Mouse (Mus musculus) forebrain, embryonic 12.5 days (tissue): ENCODE data around the gene Nelfe. TPM values are rescaled to one million over a fixed set of nuclear protein-coding genes. Genes with fewer than 3 reads are reported as not detected.
"Not testable (repeated sequence)": the region's sequence is repeated elsewhere in the genome, so short reads cannot be mapped to it uniquely, and the experiment has no call there.

Source experiments
- ATAC-seq: fragments of 200-750 bp; cut with Nextera tagmentation; 2 replicates; pipeline ENCODE4 v1.8.0; 2017; ENCODE audit warnings: moderate TSS enrichment; ENCODE audit not compliant: low FRiP score
- H3K27ac ChIP-seq: fragments of 300-500 bp; sonication (generic); 2 replicates; pipeline ENCODE4 v1.5.1; 2016; ENCODE audit warnings: mild to moderate bottlenecking
- H3K27me3 ChIP-seq: fragments of 300-500 bp; sonication (generic); 2 replicates; pipeline ENCODE4 v1.6.1; 2016; ENCODE audit warnings: mild to moderate bottlenecking
- H3K36me3 ChIP-seq: fragments of 300-500 bp; sonication (generic); replicated peaks from 2 replicates; pipeline ENCODE4 v1.6.1; 2016; ENCODE audit warnings: mild to moderate bottlenecking
- H3K4me1 ChIP-seq: fragments of 300-500 bp; sonication (generic); 2 replicates; pipeline ENCODE4 v1.6.1; 2016
- H3K4me2 ChIP-seq: fragments of 300-500 bp; sonication (generic); 2 replicates; pipeline ENCODE4 v1.6.1; 2016; ENCODE audit warnings: mild to moderate bottlenecking, moderate library complexity
- H3K4me3 ChIP-seq: fragments of 300-500 bp; sonication (generic); replicated peaks from 2 replicates; pipeline ENCODE4 v1.5.1; 2016; ENCODE audit warnings: mild to moderate bottlenecking
- H3K9ac ChIP-seq: fragments of 300-500 bp; sonication (generic); 2 replicates; pipeline ENCODE4 v1.6.1; 2016; ENCODE audit warnings: mild to moderate bottlenecking
- H3K9me3 ChIP-seq: fragments of 300-500 bp; sonication (generic); 2 replicates; pipeline ENCODE4 v1.6.1; 2016
- WGBS: fragments of 180-500 bp; shearing (Covaris S2); methylation state at CpG from one replicate; pipeline ENCODE4 v1.1.7; 2016; 5-methylcytosine and 5-hydroxymethylcytosine counted together
- microRNA-seq: library from miRNA; unstranded; fragments of <30 nt; microRNA quantifications from one replicate; pipeline ENCODE4, GENCODE M21; 2017
- polyA plus RNA-seq: library from polyadenylated mRNA; unstranded; fragments of >200 nt; fragmentation: Nextera tagmentation; extraction: Ambion mirVana; gene quantifications from 2 replicates; pipeline ENCODE4 v1.2.1, GENCODE M21; 2016

The Nelfe gene
- polyA plus RNA-seq, 1 experiment from 2014 or later, result 133 TPM

GRCm38 (mm10) chr17:34897373-34898159, 47.4 kb downstream of the Nelfe start:
- no peak for ATAC-seq
- Histone ChIP-seq H3K27me3 (no peaks in the 10 kb centered on the region), H3K4me3 (peak overlapping the region; percentile 100), H3K4me1 (peaks cover 49% of the 10 kb centered on the region), H3K36me3 (peaks cover 24% of the 10 kb centered on the region), H3K9me3 (no peaks in the 10 kb centered on the region), H3K9ac (peak overlapping the region; percentile 99), H3K27ac (peak overlapping the region; percentile 98), H3K4me2 (peak overlapping the region; percentile 98)
- 21% methylated on average over 10 of the region's 10 CpGs for WGBS

GRCm38 (mm10) chr17:34898160-34898586, 48.0 kb downstream of the Nelfe start, which contains the start of the genes C2 and Ehmt2:
C2 (minus strand) TSS chr17:34898265.
Ehmt2 (plus strand) TSS chr17:34898469.
- WGBS, result under 1% methylated on average over 36 of the region's 44 CpGs
- H3K27ac ChIP-seq, result peak within 1 kb of the TSS; percentile 98
- H3K4me1 ChIP-seq, result peaks cover 49% of the 10 kb centered on the region
- H3K4me3 ChIP-seq, result peak within 1 kb of the TSS; percentile 100
- H3K9me3 ChIP-seq, result no peaks in the 10 kb centered on the region
- H3K36me3 ChIP-seq, result peaks cover 30% of the 10 kb centered on the region
- peak within 1 kb of the TSS; percentile 98 for H3K4me2 ChIP-seq
- ATAC-seq, result peak; percentile 36
- H3K9ac ChIP-seq, result peak within 1 kb of the TSS; percentile 99
- no peaks in the 10 kb centered on the region for H3K27me3 ChIP-seq

- peak; percentile 28 for ATAC-seq
- Histone ChIP-seq H3K9ac (peak overlapping the region; percentile 99), H3K4me3 (peak overlapping the region; percentile 100), H3K9me3 (no peaks in the 10 kb centered on the region), H3K4me2 (peak overlapping the region; percentile 98), H3K4me1 (peaks cover 46% of the 10 kb centered on the region), H3K27ac (peak overlapping the region; percentile 98), H3K27me3 (no peaks in the 10 kb centered on the region), H3K36me3 (peaks cover 35% of the 10 kb centered on the region)
- WGBS, result under 1% methylated on average over 20 of the region's 47 CpGs
Observed at GRCm38 (mm10) chr17:34898706-34899052, 48.5 kb downstream of the Nelfe start.

- Histone ChIP-seq H3K4me3 (peak overlapping the region; percentile 100), H3K36me3 (peaks cover 41% of the 10 kb centered on the region), H3K27me3 (no peaks in the 10 kb centered on the region), H3K4me1 (peaks cover 43% of the 10 kb centered on the region), H3K9ac (peak overlapping the region; percentile 99), H3K9me3 (no peaks in the 10 kb centered on the region), H3K4me2 (peak overlapping the region; percentile 98), H3K27ac (peak overlapping the region; percentile 98)
- ATAC-seq, result peak; percentile 2; the same call in 1 of the 2 replicates
- WGBS, result 2% methylated on average over 39 of the region's 45 CpGs
Observed at GRCm38 (mm10) chr17:34899053-34899889, 49.1 kb downstream of the Nelfe start.

GRCm38 (mm10) chr17:34899890-34900243, 49.7 kb downstream of the Nelfe start:
- Histone ChIP-seq H3K27me3 (no peaks in the 10 kb centered on the region), H3K9me3 (no peaks in the 10 kb centered on the region), H3K36me3 (peaks cover 47% of the 10 kb centered on the region), H3K27ac (peak overlapping the region; percentile 98), H3K4me1 (peaks cover 43% of the 10 kb centered on the region), H3K4me2 (peak overlapping the region; percentile 98), H3K4me3 (peak overlapping the region; percentile 100), H3K9ac (peak overlapping the region; percentile 99)
- 0% methylated on average over 5 of the region's 5 CpGs for WGBS
- no peak for ATAC-seq

- not testable (repeated sequence) for H3K27me3 ChIP-seq, H3K27ac ChIP-seq, ATAC-seq, H3K9me3 ChIP-seq, H3K9ac ChIP-seq, H3K4me3 ChIP-seq
- Histone ChIP-seq H3K4me1 (peaks cover 34% of the 10 kb centered on the region), H3K36me3 (peaks cover 53% of the 10 kb centered on the region), H3K4me2 (peak overlapping the region; percentile 98; the same call in 1 of the 2 replicates)
Observed at GRCm38 (mm10) chr17:34900826-34901225, 50.6 kb downstream of the Nelfe start.

GRCm38 (mm10) chr17:34901948-34902347, 51.8 kb downstream of the Nelfe start:
- not testable (repeated sequence) for H3K27me3 ChIP-seq, H3K9ac ChIP-seq, H3K9me3 ChIP-seq, ATAC-seq, H3K4me3 ChIP-seq, H3K4me2 ChIP-seq, H3K27ac ChIP-seq
- peaks cover 23% of the 10 kb centered on the region for H3K4me1 ChIP-seq
- WGBS, result 93% methylated on average over 9 of the region's 10 CpGs
- peaks cover 58% of the 10 kb centered on the region for H3K36me3 ChIP-seq

- WGBS, result 94% methylated on average over 9 of the region's 9 CpGs
- peaks cover 15% of the 10 kb centered on the region for H3K4me1 ChIP-seq
- no peak overlapping the region for H3K4me3 ChIP-seq
- H3K9ac ChIP-seq, result no peak overlapping the region
- H3K36me3 ChIP-seq, result peaks cover 67% of the 10 kb centered on the region
- H3K27me3 ChIP-seq, result no peaks in the 10 kb centered on the region
- no peak for ATAC-seq
- H3K4me2 ChIP-seq, result no peak overlapping the region
- no peak overlapping the region for H3K27ac ChIP-seq
- H3K9me3 ChIP-seq, result no peaks in the 10 kb centered on the region
Observed at GRCm38 (mm10) chr17:34902895-34903294, 52.7 kb downstream of the Nelfe start.

Small RNA genes lying within 50 kb of the gene (microRNA-seq; reads per million reads assigned to microRNA genes)
- 1.9 reads per million for gene Mir6970
- 2.2 reads per million for gene Mir6971
- not detected for gene Mir6972

Other genes starting within 250 kb of the Nelfe start
- 241 and 247 TPM in 2 replicates for gene Rnf5, start 246.7 kb upstream of the Nelfe start, polyA plus RNA-seq
- gene Agpat1, start 246.1 kb upstream of the Nelfe start, polyA plus RNA-seq, result 70.5 and 73.9 TPM in 2 replicates
- 3.2 and 4.6 TPM in 2 replicates for gene Egfl8, start 234.4 kb upstream of the Nelfe start, polyA plus RNA-seq
- 20.3 and 21.2 TPM in 2 replicates for gene Ppt2, start 221.9 kb upstream of the Nelfe start, polyA plus RNA-seq
- 2.9 and 3.9 TPM in 2 replicates for gene Prrt1, start 220.9 kb upstream of the Nelfe start, polyA plus RNA-seq
- 13.9 and 14.6 TPM in 2 replicates for gene Fkbpl, start 205.6 kb upstream of the Nelfe start, polyA plus RNA-seq
- gene Atf6b, start 203.2 kb upstream of the Nelfe start, polyA plus RNA-seq, result 107 and 109 TPM in 2 replicates
- 0.03 and 0.04 TPM in 2 replicates for gene Tnxb, start 179.9 kb upstream of the Nelfe start, polyA plus RNA-seq
- not detected in 2 replicates for gene C4b, start 106.5 kb upstream of the Nelfe start, polyA plus RNA-seq
- gene Cyp21a1, start 45.8 kb upstream of the Nelfe start, polyA plus RNA-seq, result not detected in 2 replicates
- gene Stk19, start 13.4 kb upstream of the Nelfe start, polyA plus RNA-seq, result 28.6 and 32.7 TPM in 2 replicates
- gene Dxo, start 13.4 kb upstream of the Nelfe start, polyA plus RNA-seq, result 72.9 and 77.6 TPM in 2 replicates
- gene Skiv2l, start 181 bp upstream of the Nelfe start, polyA plus RNA-seq, result 61.8 and 64.8 TPM in 2 replicates
- 2.9 and 3.6 TPM in 2 replicates for gene Cfb, start 12.1 kb downstream of the Nelfe start, polyA plus RNA-seq
- 9.2 and 10.4 TPM in 2 replicates for gene Zbtb12, start 29.1 kb downstream of the Nelfe start, polyA plus RNA-seq
- not detected in 2 replicates for gene Gm20547, start 31.7 kb downstream of the Nelfe start, polyA plus RNA-seq
- gene C2, start 47.9 kb downstream of the Nelfe start, polyA plus RNA-seq, result 1.3 and 1.6 TPM in 2 replicates
- 111 and 114 TPM in 2 replicates for gene Ehmt2, start 48.1 kb downstream of the Nelfe start, polyA plus RNA-seq
- gene Slc44a4, start 64.1 kb downstream of the Nelfe start, polyA plus RNA-seq, result not detected in 2 replicates
- 16.2 and 16.9 TPM in 2 replicates for gene Neu1, start 80.9 kb downstream of the Nelfe start, polyA plus RNA-seq
- gene Hspa1b, start 108.8 kb downstream of the Nelfe start, polyA plus RNA-seq, result 0.11 and 0.21 TPM in 2 replicates
- not detected in 2 replicates for gene Gm20481, start 119.5 kb downstream of the Nelfe start, polyA plus RNA-seq
- gene Hspa1a, start 121.8 kb downstream of the Nelfe start, polyA plus RNA-seq, result 2.0 and 2.3 TPM in 2 replicates
- 1.2 and 1.3 TPM in 2 replicates for gene Hspa1l, start 122.3 kb downstream of the Nelfe start, polyA plus RNA-seq
- gene Lsm2, start 131.5 kb downstream of the Nelfe start, polyA plus RNA-seq, result 226 and 238 TPM in 2 replicates
- gene Vars, start 150.6 kb downstream of the Nelfe start, polyA plus RNA-seq, result 158 and 159 TPM in 2 replicates
- gene Vwa7, start 166.2 kb downstream of the Nelfe start, polyA plus RNA-seq, result 0.17 and 0.27 TPM in 2 replicates
- gene Sapcd1, start 177.6 kb downstream of the Nelfe start, polyA plus RNA-seq, result 7.4 and 7.7 TPM in 2 replicates
- gene Msh5, start 196.4 kb downstream of the Nelfe start, polyA plus RNA-seq, result 5.3 and 5.6 TPM in 2 replicates
- gene Clic1, start 199.6 kb downstream of the Nelfe start, polyA plus RNA-seq, result 152 and 155 TPM in 2 replicates
- 513 and 534 TPM in 2 replicates for gene Ddah2, start 208.6 kb downstream of the Nelfe start, polyA plus RNA-seq
- not detected in 2 replicates for gene Ly6g6c, start 215.0 kb downstream of the Nelfe start, polyA plus RNA-seq
- 0.40 and 0.54 TPM in 2 replicates for gene Mpig6b, start 215.8 kb downstream of the Nelfe start, polyA plus RNA-seq
- 0.28 and 0.50 TPM in 2 replicates for gene Ly6g6e, start 226.5 kb downstream of the Nelfe start, polyA plus RNA-seq
- 0.29 and 1.6 TPM in 2 replicates for gene Ly6g6d, start 227.7 kb downstream of the Nelfe start, polyA plus RNA-seq
- gene Ly6g6f, start 235.2 kb downstream of the Nelfe start, polyA plus RNA-seq, result 0.17 and 0.18 TPM in 2 replicates
- 59.2 and 70.7 TPM in 2 replicates for gene Abhd16a, start 238.9 kb downstream of the Nelfe start, polyA plus RNA-seq